Mouse (Mus musculus) cerebellum, adult 9-11 months (tissue): Measurements from ENCODE around the gene Foxp1.
A peak's percentile ranks its signal among the peaks of the same experiment; 100 is the strongest.

ENCODE experiments used
- DNase-seq: peaks from one replicate; pipeline ENCODE4 v3.0.0; 2022

Gene Foxp1

GRCm38 (mm10) chr6:99241625-99242395 lies 280.7 kb downstream of the Foxp1 start:
- no peak for DNase-seq

DNA sequence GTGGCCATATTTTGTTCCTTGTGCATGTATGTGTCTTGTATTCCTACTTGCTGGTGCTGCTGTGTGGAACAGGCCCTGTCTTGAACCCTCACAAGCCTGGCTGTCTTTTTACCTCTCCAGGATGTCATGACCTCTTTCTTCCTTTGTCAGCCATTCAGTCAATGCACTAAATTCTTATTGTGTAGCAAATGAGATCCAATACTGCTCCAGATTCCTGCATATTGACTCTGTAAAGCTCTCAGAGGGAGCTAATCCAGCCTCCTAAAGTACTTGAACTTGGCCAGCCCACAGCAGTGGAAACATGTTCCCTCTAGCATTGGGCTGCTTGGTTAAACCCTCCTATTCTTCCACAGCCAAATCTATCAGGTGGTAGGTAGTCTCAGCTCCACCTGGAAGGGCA lies 281.8 kb downstream of the Foxp1 start:
- DNase-seq = no peak

- no peak for DNase-seq
These were observed 286.9 kb downstream of the Foxp1 start for GRCm38 (mm10) chr6:99235588-99235987.

- DNase-seq = no peak
These were observed 289.1 kb downstream of the Foxp1 start for GRCm38 (mm10) chr6:99233411-99233810.

DNA sequence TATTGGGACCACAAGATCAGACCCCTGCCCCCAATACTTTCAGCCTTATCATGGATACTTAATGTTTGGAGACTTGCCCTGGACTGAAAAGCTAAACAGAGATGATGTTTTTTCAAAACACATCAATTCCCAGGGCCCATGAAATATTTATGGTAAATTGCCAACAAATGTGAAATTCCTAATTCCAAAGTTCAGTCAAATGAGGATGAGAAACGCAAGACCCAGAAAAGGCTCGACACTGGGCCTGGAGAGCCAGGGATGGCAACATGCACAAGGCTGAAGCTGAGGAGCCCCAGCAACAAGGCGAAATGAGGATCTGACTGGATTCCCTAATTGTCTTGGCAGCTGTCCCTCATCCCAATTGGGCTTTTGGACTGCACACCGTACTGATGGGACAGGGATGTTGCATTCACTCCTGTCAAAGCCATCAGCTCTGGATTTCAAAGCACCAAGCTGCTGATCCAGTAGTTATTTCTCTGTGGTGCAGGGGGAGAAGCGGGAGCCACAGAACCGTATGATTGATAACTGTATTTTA lies 294.1 kb downstream of the Foxp1 start:
- DNase-seq = no peak

GRCm38 (mm10) chr6:99221147-99221546 lies 301.4 kb downstream of the Foxp1 start:
- DNase-seq = no peak

- no peak for DNase-seq
These were observed 302.0 kb downstream of the Foxp1 start for GRCm38 (mm10) chr6:99220472-99220871.

DNA sequence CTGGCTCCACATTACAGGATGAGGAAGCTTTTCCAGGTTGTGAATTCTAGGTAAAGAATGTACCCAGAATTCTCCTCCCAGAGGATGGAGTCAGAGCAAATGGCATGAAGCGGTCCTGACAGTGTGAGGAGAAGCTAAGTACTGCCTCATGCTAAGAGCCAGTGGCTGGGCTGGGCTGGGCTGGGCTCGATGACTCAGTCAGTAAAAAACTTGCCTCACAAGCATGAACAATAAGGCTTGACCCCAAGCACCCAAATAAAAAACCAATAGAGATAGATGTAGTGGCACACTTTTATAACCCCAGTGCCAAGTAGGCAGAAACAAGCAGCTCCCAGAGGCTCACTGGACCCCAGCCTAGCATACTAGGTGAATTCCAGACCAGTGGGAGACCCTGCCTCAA lies 304.7 kb downstream of the Foxp1 start:
- no peak for DNase-seq

- DNase-seq = no peak
These were observed 305.4 kb downstream of the Foxp1 start for GRCm38 (mm10) chr6:99217155-99217554.

GRCm38 (mm10) chr6:99212461-99212860 lies 310.1 kb downstream of the Foxp1 start:
- DNase-seq = no peak

GRCm38 (mm10) chr6:99211663-99212333 lies 310.7 kb downstream of the Foxp1 start:
- no peak for DNase-seq

DNA sequence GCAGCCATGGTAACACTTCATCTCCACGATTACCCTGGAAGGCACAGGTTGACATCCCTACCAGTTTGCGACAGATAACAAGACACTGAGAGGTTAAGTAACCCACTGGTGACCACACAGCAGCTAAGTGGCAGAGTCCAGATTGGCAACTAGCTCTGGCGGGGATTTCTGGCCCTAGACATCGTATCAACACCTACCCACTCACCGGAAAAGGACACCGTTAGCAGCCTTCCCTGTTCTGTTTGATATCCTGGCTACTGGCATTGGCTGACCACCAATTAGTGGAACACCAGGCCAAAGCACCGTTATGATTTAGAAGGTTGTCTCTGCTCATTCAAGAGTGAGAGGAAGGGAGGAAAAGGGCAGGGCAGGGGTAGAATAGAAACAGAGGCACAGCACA lies 312.4 kb downstream of the Foxp1 start:
- no peak for DNase-seq

GRCm38 (mm10) chr6:99207226-99207885 lies 315.2 kb downstream of the Foxp1 start:
- peak; percentile 9 for DNase-seq

DNA sequence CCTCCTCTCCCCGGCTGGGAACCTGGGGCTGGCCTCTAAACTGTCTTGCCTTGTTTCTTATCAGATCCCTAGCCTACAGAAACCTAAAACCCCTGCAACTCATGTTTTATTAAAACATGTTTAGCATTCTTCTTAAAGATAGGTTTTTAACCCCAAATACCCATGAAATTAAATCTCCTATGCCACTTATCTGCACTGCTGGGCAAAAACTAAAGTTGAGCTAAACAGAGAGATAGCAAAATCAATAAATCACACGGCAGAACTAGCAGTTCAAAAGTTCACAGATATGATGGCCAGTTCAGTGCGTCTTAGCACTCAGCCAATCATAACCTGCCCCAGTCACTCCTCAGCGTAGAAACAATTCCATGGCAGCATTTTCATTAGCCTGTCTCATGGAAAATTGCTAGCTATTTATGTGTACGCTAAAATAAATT lies 316.1 kb downstream of the Foxp1 start:
- DNase-seq = no peak

DNA sequence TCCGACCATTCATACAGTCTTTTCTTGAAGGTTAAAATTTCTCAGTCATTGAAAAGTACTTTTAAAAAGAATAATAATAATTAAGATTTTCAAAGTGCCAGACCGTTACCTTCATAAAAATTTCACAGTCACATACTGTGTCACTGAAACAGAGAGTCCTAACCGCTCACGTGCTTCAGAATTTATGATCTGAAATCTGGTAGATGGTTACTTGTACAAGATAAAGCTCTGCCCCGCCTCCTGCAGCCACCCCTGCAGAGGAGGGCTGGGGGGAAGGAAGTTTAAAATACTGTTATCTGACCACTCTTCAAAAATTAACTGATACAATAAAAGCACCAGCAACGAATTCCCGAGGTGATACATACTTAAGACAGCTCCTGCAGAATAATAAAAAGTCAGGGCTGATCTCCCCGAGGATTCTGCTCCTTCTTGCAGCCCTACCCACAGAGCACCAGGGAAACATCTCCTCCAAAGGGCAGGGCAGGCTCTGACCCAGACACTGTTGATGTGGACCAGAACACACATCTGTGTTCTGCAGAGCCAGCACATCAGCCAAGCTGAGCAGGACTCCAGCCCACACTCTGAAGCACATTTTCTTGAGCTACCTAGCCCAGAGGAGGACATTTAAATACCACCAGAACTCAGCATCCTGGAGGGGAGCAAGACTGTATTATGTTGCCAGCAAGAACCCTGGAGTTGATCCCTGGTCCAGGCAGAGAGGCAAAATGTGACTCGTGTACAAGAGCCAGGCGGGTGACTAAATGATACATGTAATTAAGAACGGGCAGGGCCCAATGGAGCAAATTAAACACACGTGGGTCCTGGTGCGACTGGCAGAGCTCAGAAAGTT lies 316.7 kb downstream of the Foxp1 start:
- no peak for DNase-seq

DNA sequence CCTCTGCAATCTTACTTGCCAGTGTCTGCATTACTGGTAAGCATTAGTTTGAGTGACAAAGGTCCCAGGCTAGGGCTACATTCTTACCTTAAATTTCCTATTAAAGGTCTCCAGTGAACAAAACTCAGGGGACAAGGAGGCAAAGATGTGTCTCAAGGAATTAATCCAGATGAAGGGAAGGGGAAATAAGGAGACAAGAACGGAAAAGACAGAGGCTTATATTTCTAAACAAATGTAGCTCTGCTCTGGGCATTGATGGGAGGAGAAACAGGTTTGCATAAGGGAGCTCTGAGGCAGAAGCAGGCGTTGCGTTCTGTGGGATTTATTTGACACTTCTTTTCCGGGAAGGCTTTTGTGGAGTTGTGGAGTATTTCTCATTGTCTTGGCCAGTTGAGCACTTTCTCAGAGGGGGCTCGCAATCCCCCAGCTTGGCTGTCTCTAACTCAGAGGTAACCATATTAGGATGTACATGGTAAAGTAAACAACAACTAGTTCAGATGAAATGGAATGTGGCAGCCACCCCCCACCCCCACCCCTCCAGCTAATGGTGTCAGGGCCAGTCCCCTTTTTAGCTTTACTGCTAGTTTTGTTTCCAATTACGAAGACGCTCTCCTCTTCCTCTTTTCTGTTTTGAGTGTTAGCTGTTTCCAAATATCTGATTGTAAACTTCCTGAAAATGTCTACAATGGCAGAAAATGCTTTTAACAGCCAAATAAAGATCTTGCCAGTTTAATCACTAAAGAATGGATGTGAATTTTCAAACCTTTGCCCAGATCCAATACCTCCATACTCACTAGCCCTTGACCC lies 317.5 kb downstream of the Foxp1 start:
- no peak for DNase-seq

DNA sequence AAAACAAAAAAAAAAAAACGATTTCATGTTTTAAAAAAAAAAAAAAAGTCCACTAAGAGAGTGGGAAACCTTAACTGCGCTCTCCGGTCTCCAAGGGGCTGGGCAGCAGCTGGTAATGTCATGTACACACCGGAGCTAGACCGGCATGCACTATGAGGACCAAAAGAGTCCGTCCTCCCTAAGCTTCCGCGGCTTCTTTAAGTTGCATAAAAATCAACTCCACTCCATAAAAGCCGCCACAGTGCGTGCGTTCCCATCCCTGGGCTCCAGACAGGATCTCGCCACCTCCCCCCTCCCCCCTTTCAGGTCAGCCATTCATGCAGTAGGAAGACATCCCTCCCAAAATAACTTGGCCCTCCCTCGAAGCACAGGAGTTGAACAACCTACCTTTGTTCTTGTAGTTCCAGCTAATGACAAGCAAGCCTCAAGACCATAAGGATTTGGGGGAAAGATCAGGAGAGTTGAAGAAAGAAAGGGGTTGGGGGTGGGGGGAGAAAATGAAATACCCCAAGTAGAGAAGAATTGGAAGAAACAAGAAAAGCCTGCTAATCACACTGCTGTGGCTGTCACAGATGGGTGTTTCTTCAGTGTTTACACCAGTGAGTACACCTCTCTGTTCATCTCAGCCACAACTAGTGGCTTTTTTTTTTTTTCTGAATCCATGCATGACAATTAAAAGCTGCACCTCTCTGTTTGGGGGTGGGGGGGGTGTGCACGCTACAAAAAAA lies 318.3 kb downstream of the Foxp1 start:
- no peak for DNase-seq

DNA sequence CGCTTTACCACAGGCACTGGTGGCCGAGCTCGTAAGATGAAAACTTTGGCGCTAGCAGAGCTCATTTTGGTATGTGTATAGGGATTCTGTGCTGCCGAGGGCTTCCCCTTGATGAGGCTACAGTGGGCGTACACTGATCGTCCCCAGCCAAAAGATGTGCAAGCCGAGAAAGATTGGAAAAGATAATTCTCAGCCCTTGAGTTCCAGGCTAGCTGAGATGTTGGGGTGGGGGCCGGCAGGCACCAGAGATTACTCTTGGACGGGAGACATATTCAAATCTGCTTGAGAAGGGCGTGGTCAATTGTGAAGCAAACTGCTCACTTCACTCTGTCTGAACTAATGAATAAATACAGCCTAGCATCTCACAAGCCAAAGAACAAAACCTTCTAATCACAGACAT lies 319.3 kb downstream of the Foxp1 start:
- DNase-seq = no peak

GRCm38 (mm10) chr6:99202781-99203180 lies 319.7 kb downstream of the Foxp1 start:
- DNase-seq = no peak

DNA sequence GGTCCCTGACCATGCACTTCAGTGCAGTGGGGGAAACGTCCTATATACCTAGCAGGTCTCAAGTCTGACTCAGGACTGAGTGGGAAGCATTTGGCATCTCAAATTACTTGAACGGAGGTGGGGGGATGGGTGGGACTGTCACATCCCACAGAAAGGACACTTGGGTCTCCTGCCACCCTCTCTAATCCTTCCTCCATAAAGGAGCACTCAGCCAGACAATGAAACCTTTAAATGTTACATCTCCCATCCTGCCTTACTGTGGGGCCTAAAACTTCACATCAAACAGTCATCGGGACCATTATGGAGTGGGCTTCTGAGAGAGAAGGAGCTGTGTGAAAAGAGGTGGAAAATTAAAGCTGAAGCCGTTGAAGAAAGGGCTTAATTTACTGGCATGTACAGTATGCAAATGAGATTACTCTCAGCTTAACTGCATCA lies 321.2 kb downstream of the Foxp1 start:
- DNase-seq = no peak

DNA sequence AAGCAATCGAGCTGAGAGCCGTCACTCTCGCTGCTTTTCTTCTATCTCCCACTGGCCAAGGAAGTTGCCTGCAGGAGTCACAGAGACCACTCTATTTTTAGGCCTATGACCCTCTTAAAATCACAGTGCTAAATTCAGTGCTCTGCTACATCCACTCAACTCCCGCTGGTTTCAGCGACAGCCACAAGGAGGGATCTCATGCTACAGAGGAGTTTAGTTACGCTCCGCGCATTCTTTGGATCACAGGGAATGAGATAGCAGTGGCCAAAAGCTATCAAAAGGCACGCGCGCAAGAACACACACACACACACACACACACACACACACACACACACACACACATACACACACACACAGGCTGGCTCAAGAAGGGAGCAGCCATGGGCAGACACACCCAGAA lies 321.9 kb downstream of the Foxp1 start:
- DNase-seq = no peak
